Comparison of ENCODE assay signal across 20 mouse cellular contexts in the genomic region with DNA sequence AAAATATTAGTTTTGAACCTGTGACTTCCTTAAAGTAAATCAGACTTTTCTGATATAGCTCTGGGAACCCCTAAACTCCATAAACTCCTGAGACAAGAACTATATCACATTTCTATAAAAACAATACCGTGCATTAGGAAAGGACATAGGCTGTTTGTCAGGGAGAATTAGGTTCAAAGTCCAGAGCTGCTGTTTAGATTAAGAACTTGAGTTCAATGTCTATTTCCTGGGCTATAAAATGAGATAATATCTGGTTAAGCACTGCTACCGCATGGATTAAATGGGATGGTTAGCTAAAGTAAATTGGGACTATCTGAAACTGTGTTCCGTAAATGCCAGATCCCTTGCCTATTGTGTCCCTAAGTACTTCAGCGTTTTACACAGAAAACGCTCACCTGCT. TPM values are rescaled to one million over a fixed set of nuclear protein-coding genes. Genes with fewer than 3 reads are reported as not detected.
DNase-seq lines count a peak whose midpoint lies in the region; ATAC-seq and TF ChIP-seq lines count a peak whose summit lies in the region.
"Had no signal": no experiment of that assay in that cellular context is flagged by ENCODE, and none has a peak within 500 bp of the region (broad histone marks: within the 10 kb centered on the region; RNA-seq: fewer than 3 reads in every experiment).

No protein-coding gene starts in this region.

- peaks cover 14% of the 10 kb centered on the region for H3K4me1 ChIP-seq in intestine, embryonic 14.5 days (replicated peaks; ENCODE audit: control insufficient read depth, insufficient read depth, low read length)
- H3K4me1 ChIP-seq in intestine, embryonic 15.5 days (replicated peaks), result peaks cover 12% of the 10 kb centered on the region
- H3K4me1 ChIP-seq in intestine, postnatal 0 days (replicated peaks; ENCODE audit: control insufficient read depth, insufficient read depth, low read length), result 0 out of 2 replicates have a peak, but pooled peaks cover 4% of the 10 kb centered on the region
- H3K4me1 ChIP-seq in neural tube, embryonic 15.5 days, result peaks cover 9% of the 10 kb centered on the region
- H3K4me1 ChIP-seq in forebrain, embryonic 16.5 days (replicated peaks; ENCODE audit: control insufficient read depth, insufficient read depth, low read length), result no peaks in the 10 kb centered on the region

- DNase-seq in intestine, embryonic 14.5 days (ENCODE audit: low spot score), result no peak
- DNase-seq in embryo, embryonic 10.5 days (ENCODE audit: low spot score), result no peak
- DNase-seq: adrenal gland, adult 2 months; adrenal gland, postnatal 10 days; adrenal gland, postnatal 25 days; cerebellum, adult 11 months; cerebellum, adult 18-20 months; cerebellum, adult 8-10 months; cerebellum, adult 9-11 months; cerebellum, postnatal 14 days; cerebellum, postnatal 36 days; forebrain, postnatal 0 days had no signal

- H3K9ac ChIP-seq in intestine, embryonic 14.5 days (ENCODE audit: low read length), result no peak overlapping the region
- H3K9ac ChIP-seq in intestine, embryonic 15.5 days, result no peak overlapping the region
- no peak overlapping the region for H3K9ac ChIP-seq in intestine, postnatal 0 days (ENCODE audit: low read depth, low read length)
- no peak overlapping the region for H3K9ac ChIP-seq in neural tube, embryonic 15.5 days (replicated peaks)
- no peak overlapping the region for H3K9ac ChIP-seq in forebrain, embryonic 16.5 days (replicated peaks; ENCODE audit: low read depth, low read length)
- H3K9ac ChIP-seq: embryonic facial prominence, embryonic 12.5 days; forebrain, embryonic 12.5 days; forebrain, postnatal 0 days had no signal

- 0 out of 2 replicates have a peak overlapping the region, but pooled peaks have one; percentile 22 for H3K4me2 ChIP-seq in intestine, embryonic 14.5 days (ENCODE audit: low read length)
- no peak overlapping the region for H3K4me2 ChIP-seq in intestine, embryonic 15.5 days (replicated peaks)
- H3K4me2 ChIP-seq in intestine, postnatal 0 days (replicated peaks; ENCODE audit: low read depth), result peak overlapping the region; percentile 32; the same call in 1 of the 2 replicates
- H3K4me2 ChIP-seq in neural tube, embryonic 15.5 days, result no peak overlapping the region
- H3K4me2 ChIP-seq in forebrain, embryonic 16.5 days (ENCODE audit: low read length), result no peak overlapping the region
- H3K4me2 ChIP-seq: embryonic facial prominence, embryonic 12.5 days; forebrain, embryonic 12.5 days had no signal

- H3K36me3 ChIP-seq in intestine, embryonic 14.5 days (ENCODE audit: control insufficient read depth, insufficient read depth, low read length), result no peaks in the 10 kb centered on the region
- H3K36me3 ChIP-seq in intestine, embryonic 15.5 days, result no peaks in the 10 kb centered on the region
- H3K36me3 ChIP-seq in intestine, postnatal 0 days (ENCODE audit: control insufficient read depth, insufficient read depth), result no peaks in the 10 kb centered on the region
- no peaks in the 10 kb centered on the region for H3K36me3 ChIP-seq in neural tube, embryonic 15.5 days
- no peaks in the 10 kb centered on the region for H3K36me3 ChIP-seq in forebrain, embryonic 16.5 days (ENCODE audit: control insufficient read depth, insufficient read depth)
- H3K36me3 ChIP-seq: embryonic facial prominence, embryonic 10.5 days; embryonic facial prominence, embryonic 12.5 days; forebrain, embryonic 12.5 days had no signal

- no peaks in the 10 kb centered on the region for H3K9me3 ChIP-seq in intestine, embryonic 14.5 days (ENCODE audit: control insufficient read depth, low read length)
- no peaks in the 10 kb centered on the region for H3K9me3 ChIP-seq in intestine, embryonic 15.5 days
- H3K9me3 ChIP-seq in intestine, postnatal 0 days (ENCODE audit: control insufficient read depth), result no peaks in the 10 kb centered on the region
- H3K9me3 ChIP-seq in neural tube, embryonic 15.5 days (replicated peaks), result no peaks in the 10 kb centered on the region
- H3K9me3 ChIP-seq in forebrain, embryonic 16.5 days (ENCODE audit: control insufficient read depth, low read length), result no peaks in the 10 kb centered on the region
- H3K9me3 ChIP-seq: embryonic facial prominence, embryonic 10.5 days; embryonic facial prominence, embryonic 12.5 days; forebrain, embryonic 12.5 days had no signal

- ATAC-seq in intestine, embryonic 14.5 days (replicated peaks; ENCODE audit: low FRiP score, low TSS enrichment, low read depth), result no peak
- ATAC-seq in intestine, embryonic 15.5 days, result peak; percentile 81
- ATAC-seq in intestine, postnatal 0 days, result peak; percentile 86
- ATAC-seq in neural tube, embryonic 15.5 days (ENCODE audit: low FRiP score), result no peak
- ATAC-seq in forebrain, embryonic 16.5 days, result no peak
- ATAC-seq: forebrain, embryonic 14.5 days; forebrain, postnatal 0 days had no signal

- no peak for TF ChIP-seq CTCF in intestine, postnatal 0 days (IDR thresholded peaks at IDR 0.05; ENCODE audit: low read depth)

- no peak overlapping the region for H3K4me3 ChIP-seq in intestine, embryonic 14.5 days (ENCODE audit: low read depth, low read length)
- no peak overlapping the region for H3K4me3 ChIP-seq in intestine, embryonic 15.5 days (replicated peaks)
- H3K4me3 ChIP-seq in intestine, postnatal 0 days (ENCODE audit: low read depth, low read length), result no peak overlapping the region
- H3K4me3 ChIP-seq in neural tube, embryonic 15.5 days (replicated peaks), result no peak overlapping the region
- no peak overlapping the region for H3K4me3 ChIP-seq in forebrain, embryonic 16.5 days (replicated peaks; ENCODE audit: low read length)
- H3K4me3 ChIP-seq: embryonic facial prominence, embryonic 10.5 days; embryonic facial prominence, embryonic 12.5 days; forebrain, embryonic 12.5 days had no signal

- H3K27ac ChIP-seq in intestine, embryonic 14.5 days (ENCODE audit: low read depth), result 0 out of 2 replicates have a peak overlapping the region, but pooled peaks have one; percentile 11
- H3K27ac ChIP-seq in intestine, embryonic 15.5 days, result no peak overlapping the region
- peak overlapping the region; percentile 70 for H3K27ac ChIP-seq in intestine, postnatal 0 days (ENCODE audit: low read depth, low read length)
- no peak overlapping the region for H3K27ac ChIP-seq in neural tube, embryonic 15.5 days (replicated peaks)
- H3K27ac ChIP-seq in forebrain, embryonic 16.5 days (ENCODE audit: low read length), result no peak overlapping the region
- H3K27ac ChIP-seq: embryonic facial prominence, embryonic 10.5 days; embryonic facial prominence, embryonic 12.5 days; forebrain, embryonic 12.5 days had no signal

- WGBS in intestine, embryonic 14.5 days, result 65% methylated on average over 5 of the region's 5 CpGs
- 56% methylated on average over 5 of the region's 5 CpGs for WGBS in intestine, embryonic 15.5 days
- 29% methylated on average over 5 of the region's 5 CpGs for WGBS in intestine, postnatal 0 days
- 84% methylated on average over 5 of the region's 5 CpGs for WGBS in neural tube, embryonic 15.5 days
- WGBS in forebrain, embryonic 16.5 days, result 84% methylated on average over 5 of the region's 5 CpGs

- no peaks in the 10 kb centered on the region for H3K27me3 ChIP-seq in intestine, embryonic 14.5 days (replicated peaks; ENCODE audit: control insufficient read depth, insufficient read depth, low read length)
- H3K27me3 ChIP-seq in intestine, embryonic 15.5 days (replicated peaks), result no peaks in the 10 kb centered on the region
- H3K27me3 ChIP-seq in intestine, postnatal 0 days (replicated peaks; ENCODE audit: control insufficient read depth, insufficient read depth, low read length), result no peaks in the 10 kb centered on the region
- no peaks in the 10 kb centered on the region for H3K27me3 ChIP-seq in neural tube, embryonic 15.5 days (replicated peaks)
- H3K27me3 ChIP-seq in forebrain, embryonic 16.5 days (replicated peaks; ENCODE audit: control insufficient read depth, insufficient read depth, low read length), result no peaks in the 10 kb centered on the region
- H3K27me3 ChIP-seq: embryonic facial prominence, embryonic 12.5 days; forebrain, embryonic 12.5 days had no signal

RNA-seq across cellular contexts. Expression of gene Mrtfa, which starts 50.6 kb away (rescaled TPM):
- polyA plus RNA-seq in intestine, embryonic 14.5 days (2014; fragmentation: Nextera tagmentation; extraction: Ambion mirVana), result 21.2 and 25.1 TPM in 2 replicates
- 16.0 and 18.0 TPM in 2 replicates for polyA plus RNA-seq in intestine, embryonic 15.5 days (2015; fragmentation: Nextera tagmentation; extraction: Ambion mirVana)
- polyA plus RNA-seq in intestine, postnatal 0 days (2015; fragmentation: Nextera tagmentation; extraction: Ambion mirVana), result 9.0 and 10.3 TPM in 2 replicates
- polyA plus RNA-seq in neural tube, embryonic 15.5 days (2015; fragmentation: Nextera tagmentation; extraction: Ambion mirVana), result 26.9 and 27.9 TPM in 2 replicates
- polyA plus RNA-seq in forebrain, embryonic 16.5 days (2015; fragmentation: Nextera tagmentation; extraction: Ambion mirVana), result 22.0 and 28.3 TPM in 2 replicates

Comparison
In these comparisons a context has a peak if more than half of its experiments do, and no peak if none do; other contexts are left out.
1. ATAC-seq: peak in intestine, embryonic 15.5 days (single experiment) and intestine, postnatal 0 days (single experiment); none in intestine, embryonic 14.5 days (single experiment), neural tube, embryonic 15.5 days (single experiment) and forebrain, embryonic 16.5 days (single experiment).
2. H3K27ac ChIP-seq: peak in intestine, embryonic 14.5 days (single experiment) and intestine, postnatal 0 days (single experiment); none in intestine, embryonic 15.5 days (single experiment), neural tube, embryonic 15.5 days (single experiment) and forebrain, embryonic 16.5 days (single experiment).
3. H3K4me2 ChIP-seq: peak in intestine, embryonic 14.5 days (single experiment) and intestine, postnatal 0 days (single experiment); none in intestine, embryonic 15.5 days (single experiment), neural tube, embryonic 15.5 days (single experiment) and forebrain, embryonic 16.5 days (single experiment).